9 mouse cellular contexts compared by ENCODE assay signal in genomic region chr5:81640118-81640517, GRCm38 (mm10).
DNase-seq lines count a peak whose midpoint lies in the region; ATAC-seq lines count a peak whose summit lies in the region.
"Had no signal": no experiment of that assay in that cellular context is flagged by ENCODE, and none has a peak within 500 bp of the region (broad histone marks: within the 10 kb centered on the region; RNA-seq: fewer than 3 reads in every experiment).

No protein-coding gene starts in this region.

- H3K27me3 ChIP-seq in midbrain, embryonic 13.5 days, result no peaks in the 10 kb centered on the region
- H3K27me3 ChIP-seq: embryonic facial prominence, embryonic 12.5 days had no signal

- no peaks in the 10 kb centered on the region for H3K9me3 ChIP-seq in midbrain, embryonic 13.5 days
- H3K9me3 ChIP-seq: embryonic facial prominence, embryonic 12.5 days had no signal

- H3K4me1 ChIP-seq in midbrain, embryonic 13.5 days (replicated peaks), result no peaks in the 10 kb centered on the region
- H3K4me1 ChIP-seq: embryonic facial prominence, embryonic 12.5 days had no signal

- H3K9ac ChIP-seq in midbrain, embryonic 13.5 days (replicated peaks), result no peak overlapping the region
- H3K9ac ChIP-seq: embryonic facial prominence, embryonic 12.5 days had no signal

- DNase-seq in gastrocnemius, adult 18-20 months (ENCODE audit: low spot score), result peak; percentile 6
- no peak for DNase-seq in gastrocnemius, postnatal 10 days
- peak; percentile 38 for DNase-seq in kidney, adult 9 months
- DNase-seq in kidney, postnatal 4 days, result no peak
- DNase-seq in urinary bladder, postnatal 14 days (ENCODE audit: low spot score), result peak; percentile 9
- no peak for DNase-seq in urinary bladder, postnatal 10 days (ENCODE audit: low spot score)
- DNase-seq: kidney, postnatal 14 days had no signal

- no peaks in the 10 kb centered on the region for H3K36me3 ChIP-seq in midbrain, embryonic 13.5 days
- H3K36me3 ChIP-seq: embryonic facial prominence, embryonic 12.5 days had no signal

- ATAC-seq in midbrain, embryonic 13.5 days, result no peak

- no peak overlapping the region for H3K4me3 ChIP-seq in midbrain, embryonic 13.5 days (replicated peaks)
- H3K4me3 ChIP-seq: embryonic facial prominence, embryonic 12.5 days had no signal

- no peak overlapping the region for H3K4me2 ChIP-seq in midbrain, embryonic 13.5 days (replicated peaks)
- H3K4me2 ChIP-seq: embryonic facial prominence, embryonic 12.5 days had no signal

- WGBS in midbrain, embryonic 13.5 days, result 51% methylated on average over 4 of the region's 4 CpGs

- no peak overlapping the region for H3K27ac ChIP-seq in midbrain, embryonic 13.5 days
- H3K27ac ChIP-seq: embryonic facial prominence, embryonic 12.5 days had no signal

Comparison
In these comparisons a context has a peak if more than half of its experiments do, and no peak if none do; other contexts are left out.
1. DNase-seq: peak in gastrocnemius, adult 18-20 months (single experiment), kidney, adult 9 months (single experiment) and urinary bladder, postnatal 14 days (single experiment); none in gastrocnemius, postnatal 10 days (single experiment), kidney, postnatal 4 days (0 of 2) and urinary bladder, postnatal 10 days (single experiment).